Mouse (Mus musculus) liver, adult 2 months (tissue): ENCODE results near the gene Foxi1. TPM values are rescaled to one million over a fixed set of nuclear protein-coding genes. Genes with fewer than 3 reads are reported as not detected.

Experiments used
- DNase-seq: peaks from one replicate; pipeline ENCODE4 v3.0.0-alpha.2; 2011; ENCODE audit warnings: low read depth, low spot score; ENCODE audit errors: extremely low read depth
- H3K27ac ChIP-seq: fragments of 200-500 bp; replicated peaks from 2 replicates; pipeline ENCODE4 v1.5.1; 2012; ENCODE audit warnings: low read depth, mild to moderate bottlenecking, control low read depth, inconsistent platforms, low read length; ENCODE audit not compliant: insufficient read depth
- H3K27me3 ChIP-seq: fragments of 200-500 bp; 2 replicates; pipeline ENCODE4 v1.6.1; 2012; ENCODE audit warnings: mild to moderate bottlenecking, moderate library complexity, low read length, inconsistent platforms; ENCODE audit not compliant: control insufficient read depth, insufficient read depth
- H3K36me3 ChIP-seq: fragments of 200-500 bp; 2 replicates; pipeline ENCODE4 v1.6.1; 2012; ENCODE audit warnings: low read length, inconsistent platforms; ENCODE audit not compliant: control insufficient read depth, insufficient read depth
- H3K4me1 ChIP-seq: fragments of 200-500 bp; 2 replicates; pipeline ENCODE4 v1.6.1; 2011; ENCODE audit warnings: low read length; ENCODE audit not compliant: control insufficient read depth, insufficient read depth
- H3K4me3 ChIP-seq: fragments of 200-500 bp; 2 replicates; pipeline ENCODE4 v1.5.1; 2011; ENCODE audit warnings: low read depth, mild to moderate bottlenecking, control low read depth, low read length, moderate library complexity; ENCODE audit not compliant: insufficient read depth
- H3K79me2 ChIP-seq: fragments of 200-500 bp; 2 replicates; pipeline ENCODE4 v1.6.1; 2012; ENCODE audit warnings: inconsistent platforms, mild to moderate bottlenecking, low read length, moderate library complexity; ENCODE audit not compliant: control insufficient read depth, insufficient read depth
- H3K9ac ChIP-seq: fragments of 200-500 bp; 2 replicates; pipeline ENCODE4 v1.6.1; 2012; ENCODE audit warnings: low read depth, mild to moderate bottlenecking, control low read depth, inconsistent platforms, low read length
- CTCF ChIP-seq: fragments of 200-500 bp; IDR thresholded peaks from 2 replicates; pipeline ENCODE4 v1.5.1; 2011; ENCODE audit warnings: low read depth, low read length, control low read depth
- POLR2A ChIP-seq: fragments of 200-500 bp; IDR thresholded peaks from 2 replicates; pipeline ENCODE4 v1.6.1; 2011; ENCODE audit warnings: low read length, control low read depth; ENCODE audit not compliant: insufficient read depth; ENCODE audit errors: extremely low read depth
- WGBS: fragments of 180-500 bp; shearing (Covaris S2); methylation state at CpG from one replicate; pipeline ENCODE4 v1.1.7; 2018; 5-methylcytosine and 5-hydroxymethylcytosine counted together
- polyA plus RNA-seq: library from polyadenylated mRNA; depleted of rRNA; stranded (reverse); fragments of >200 nt; gene quantifications from 2 replicates; pipeline ENCODE4 v1.2.3, GENCODE M21; 2012
- total RNA-seq: library from RNA; depleted of rRNA; stranded (reverse); fragments of >200 nt; gene quantifications from 2 replicates; pipeline ENCODE4 v1.2.3, GENCODE M21; 2014

Foxi1 gene
- total and polyA plus RNA-seq, 2 experiments: not detected

- Histone ChIP-seq H3K4me3 (no peak overlapping the region), H3K27ac (no peak overlapping the region), H3K9ac (no peak overlapping the region), H3K27me3 (no peaks in the 10 kb centered on the region), H3K4me1 (no peaks in the 10 kb centered on the region), H3K36me3 (no peaks in the 10 kb centered on the region), H3K79me2 (no peaks in the 10 kb centered on the region)
- DNase-seq: no peak
- TF ChIP-seq POLR2A (no peak), CTCF (no peak)
- WGBS: 58% methylated on average over 9 of the region's 9 CpGs
Measured at GRCm38 (mm10) chr11:34194158-34194941, 13.5 kb downstream of the Foxi1 start.

- no peaks in the 10 kb centered on the region for H3K79me2 ChIP-seq
- no peak overlapping the region for H3K27ac ChIP-seq
- H3K9ac ChIP-seq: no peak overlapping the region
- WGBS: 58% methylated on average over 3 of the region's 3 CpGs
- DNase-seq: no peak
- no peak overlapping the region for H3K4me3 ChIP-seq
- no peaks in the 10 kb centered on the region for H3K27me3 ChIP-seq
- no peak for TF ChIP-seq CTCF
- no peak for TF ChIP-seq POLR2A
- no peaks in the 10 kb centered on the region for H3K36me3 ChIP-seq
- H3K4me1 ChIP-seq: no peaks in the 10 kb centered on the region
Measured at GRCm38 (mm10) chr11:34193658-34194057, 14.2 kb downstream of the Foxi1 start.

GRCm38 (mm10) chr11:34184266-34184665, 23.6 kb downstream of the Foxi1 start:
- H3K79me2 ChIP-seq: no peaks in the 10 kb centered on the region
- peak; percentile 26 for DNase-seq
- no peaks in the 10 kb centered on the region for H3K4me1 ChIP-seq
- H3K4me3 ChIP-seq: no peak overlapping the region
- no peaks in the 10 kb centered on the region for H3K27me3 ChIP-seq
- 52% methylated on average over 2 of the region's 2 CpGs for whole genome bisulfite sequencing
- no peak overlapping the region for H3K27ac ChIP-seq
- H3K36me3 ChIP-seq: no peaks in the 10 kb centered on the region
- TF ChIP-seq POLR2A (no peak), CTCF (no peak)
- no peak overlapping the region for H3K9ac ChIP-seq

GRCm38 (mm10) chr11:34181214-34182117, 26.4 kb downstream of the Foxi1 start:
- DNase-seq: peak; percentile 44
- H3K27me3 ChIP-seq: no peaks in the 10 kb centered on the region
- H3K4me1 ChIP-seq: no peaks in the 10 kb centered on the region
- no peak overlapping the region for H3K4me3 ChIP-seq
- H3K36me3 ChIP-seq: no peaks in the 10 kb centered on the region
- no peaks in the 10 kb centered on the region for H3K79me2 ChIP-seq
- WGBS: 28% methylated on average over 8 of the region's 8 CpGs
- no peak for TF ChIP-seq CTCF
- TF ChIP-seq POLR2A: no peak
- H3K27ac ChIP-seq: no peak overlapping the region
- no peak overlapping the region for H3K9ac ChIP-seq

- TF ChIP-seq POLR2A (no peak), CTCF (no peak)
Measured at GRCm38 (mm10) chr11:34178752-34179151, 29.1 kb downstream of the Foxi1 start.

GRCm38 (mm10) chr11:34176371-34176770, 31.5 kb downstream of the Foxi1 start:
- Histone ChIP-seq H3K27ac (no peak overlapping the region), H3K27me3 (no peaks in the 10 kb centered on the region), H3K9ac (no peak overlapping the region), H3K4me1 (no peaks in the 10 kb centered on the region), H3K4me3 (no peak overlapping the region), H3K79me2 (no peaks in the 10 kb centered on the region), H3K36me3 (no peaks in the 10 kb centered on the region)
- no peak for DNase-seq
- no peak for TF ChIP-seq CTCF
- TF ChIP-seq POLR2A: no peak
- 64% methylated on average over 1 of the region's 1 CpGs for WGBS

More at GRCm38 (mm10) chr11:34178752-34179151, 29.1 kb downstream of the Foxi1 start:
- no peak for DNase-seq
- Histone ChIP-seq H3K27me3 (no peaks in the 10 kb centered on the region), H3K79me2 (no peaks in the 10 kb centered on the region), H3K9ac (no peak overlapping the region), H3K27ac (no peak overlapping the region), H3K4me3 (no peak overlapping the region), H3K4me1 (no peaks in the 10 kb centered on the region), H3K36me3 (no peaks in the 10 kb centered on the region)
- 68% methylated on average over 2 of the region's 2 CpGs for WGBS
